Mouse (Mus musculus): Measurements from ENCODE around the gene Il18r1. TPM values are rescaled to one million over a fixed set of nuclear protein-coding genes. Genes with fewer than 3 reads are reported as not detected.

Il18r1 gene
- 0.07 and 0.12 TPM in 2 replicates for polyA plus RNA-seq (2012; rRNA removed)

GRCm38 (mm10) chr1:40465477-40466430 is at the start of gene Il18r1:
TSS of gene Il18r1 (plus strand) at chr1:40465552.

GRCm38 (mm10) chr1:40428910-40429675 is 36.3 kb upstream of the Il18r1 start, which contains the start of gene Il1rl1:
TSS of gene Il1rl1 (plus strand) at chr1:40429570.

GRCm38 (mm10) chr1:40514851-40515585 is 49.7 kb downstream of the Il18r1 start, which contains the start of gene Il18rap:
TSS of gene Il18rap (plus strand) at chr1:40515362.

Other genes starting within 250 kb of the Il18r1 start
- 5.8 and 7.0 TPM in 2 replicates for gene Il1r1, start 240.5 kb upstream of the Il18r1 start, polyA plus RNA-seq (2012; rRNA removed)
- gene Il1rl2, start 140.9 kb upstream of the Il18r1 start, polyA plus RNA-seq (2012; rRNA removed) = 1.1 and 1.4 TPM in 2 replicates
- 0.84 and 1.1 TPM in 2 replicates for gene Il1rl1, start 36.0 kb upstream of the Il18r1 start, polyA plus RNA-seq (2012; rRNA removed)
- gene Il18rap, start 49.8 kb downstream of the Il18r1 start, polyA plus RNA-seq (2012; rRNA removed) = 0.09 TPM in 2 replicates
- gene Slc9a4, start 114.5 kb downstream of the Il18r1 start, polyA plus RNA-seq (2012; rRNA removed) = 0.10 and 0.55 TPM in 2 replicates
- 225 and 291 TPM in 2 replicates for gene Slc9a2, start 215.0 kb downstream of the Il18r1 start, polyA plus RNA-seq (2012; rRNA removed)